Mouse (Mus musculus) gastrocnemius, adult 2 months (tissue): ENCODE data around the gene Asb5. TPM values are rescaled to one million over a fixed set of nuclear protein-coding genes. Genes with fewer than 3 reads are reported as not detected.

Source experiments
- DNase-seq: peaks from one replicate; pipeline ENCODE4 v3.0.0; 2022
- H3K27ac ChIP-seq: fragments of 200-600 bp; 2 replicates; pipeline ENCODE4 v1.8.1; 2022; ENCODE audit warnings: mild to moderate bottlenecking
- H3K4me3 ChIP-seq: fragments of 200-600 bp; 2 replicates; pipeline ENCODE4 v1.8.1; 2022; ENCODE audit warnings: mild to moderate bottlenecking, moderate library complexity
- CTCF ChIP-seq: fragments of 200-600 bp; IDR thresholded peaks from 2 replicates; pipeline ENCODE4 v1.8.1; 2022; ENCODE audit warnings: antibody characterized with exemption, mild to moderate bottlenecking, moderate library complexity
- intact Hi-C: fragments of 180-260 bp; cut with DNase I; formaldehyde crosslinking; loops from one replicate; pipeline ENCODE4 v1.15.1; 2025
- total RNA-seq, 2 experiments: library from RNA; stranded (reverse); gene quantifications; 2 replicates each; pipeline ENCODE4 v1.2.3; 2021

Asb5 gene
- total RNA-seq, 2 experiments from 2014 or later: 148 to 292 TPM

DNA sequence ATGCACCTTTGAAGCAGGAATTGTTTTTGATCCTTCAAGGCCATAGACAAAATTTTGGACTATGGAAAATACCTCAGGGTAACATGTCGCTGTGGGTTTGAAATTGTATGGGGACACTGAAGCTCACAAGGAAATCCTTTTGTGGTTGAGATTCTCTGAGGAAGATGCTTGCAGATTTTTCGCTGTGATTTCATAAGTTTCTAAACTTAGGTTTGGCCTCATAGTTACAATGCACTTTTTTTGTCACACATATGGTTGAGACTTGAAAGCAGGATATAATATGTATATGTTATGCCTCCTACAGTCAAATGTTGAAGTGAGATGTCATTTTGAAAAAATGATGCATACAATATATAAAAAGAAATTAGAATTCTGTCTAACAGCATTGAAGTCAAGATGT lies 25.5 kb downstream of the Asb5 start:
- peak overlapping the region; percentile 80 for H3K27ac ChIP-seq
- no peak for TF ChIP-seq CTCF
- intact Hi-C loops: no loop called here

DNA sequence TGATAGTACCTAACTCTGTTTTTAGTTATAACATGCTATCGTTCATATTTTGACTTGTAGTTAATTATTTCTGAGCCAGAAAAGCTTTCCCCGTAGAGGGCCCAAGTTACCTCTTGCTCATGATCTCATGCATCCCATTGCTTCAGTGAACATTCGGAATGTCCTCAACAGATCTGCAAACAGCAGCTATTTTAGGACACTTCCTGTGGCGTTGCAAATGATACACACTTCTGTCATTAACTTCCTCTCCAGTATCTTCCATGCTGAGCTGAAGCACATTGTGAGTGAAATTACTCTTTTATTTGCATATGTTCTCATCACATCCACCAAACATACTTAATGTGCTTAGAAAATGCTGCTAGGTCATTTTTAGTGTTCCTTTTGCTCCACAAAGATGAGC lies 32.8 kb downstream of the Asb5 start:
- intact Hi-C loops: no loop called here
- TF ChIP-seq CTCF: no peak
- Histone ChIP-seq H3K4me3 (peak overlapping the region; percentile 48), H3K27ac (peak overlapping the region; percentile 83)
- no peak for DNase-seq

More for the DNA sequence above, 25.5 kb downstream of the Asb5 start:
- peak overlapping the region; percentile 50 for H3K4me3 ChIP-seq
- DNase-seq: no peak

DNA sequence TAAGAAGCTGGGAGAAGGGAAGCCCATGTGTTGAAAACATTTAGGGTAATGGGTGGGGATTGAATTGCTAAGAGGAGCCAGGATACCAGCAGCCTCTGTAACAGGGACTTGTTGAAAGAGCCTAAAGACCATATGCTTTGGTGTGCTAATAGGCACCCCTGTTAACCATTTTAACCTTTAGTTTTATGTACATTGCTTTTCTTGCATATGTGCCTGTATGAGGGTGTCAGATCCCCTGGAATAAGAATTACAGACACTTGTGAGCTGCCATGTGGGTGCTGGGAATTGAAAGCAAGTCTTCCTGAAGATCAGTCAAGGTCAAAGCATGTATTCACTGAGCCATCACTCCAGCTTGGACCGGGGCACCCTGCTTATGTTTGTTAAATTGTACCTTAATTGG lies 35.8 kb downstream of the Asb5 start:
- DNase-seq: no peak
- no peak for TF ChIP-seq CTCF

DNA sequence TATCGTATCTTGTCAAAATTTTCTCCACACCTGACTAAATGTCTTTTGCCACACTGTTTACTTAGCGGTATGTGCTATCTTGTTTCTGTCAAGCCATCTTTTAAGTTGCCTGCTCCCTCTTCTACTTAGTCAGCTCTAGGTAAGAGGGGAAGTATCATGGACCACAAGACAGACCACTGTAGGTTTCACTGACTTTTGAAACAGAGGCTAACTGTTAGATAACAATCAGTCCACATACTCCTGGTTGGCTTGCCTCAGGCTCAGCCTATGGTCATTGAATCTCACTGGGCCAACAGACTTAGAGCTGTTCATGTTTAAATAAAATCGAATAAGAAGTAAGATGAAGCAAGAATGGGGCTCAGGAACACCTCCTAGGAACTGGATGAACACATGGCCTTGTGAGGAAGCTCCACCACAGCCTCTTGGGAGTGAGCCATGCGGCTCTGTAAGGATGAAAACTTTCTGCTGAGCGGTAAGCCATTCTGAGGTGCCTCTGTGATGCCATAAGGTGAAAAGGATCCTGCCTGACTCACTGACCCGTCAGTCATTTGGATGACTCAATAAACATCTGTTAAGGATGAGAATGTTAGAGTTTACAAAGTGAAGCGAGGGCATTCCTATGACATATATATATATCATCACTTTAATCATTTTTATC lies 36.4 kb downstream of the Asb5 start:
- DNase-seq: peak; percentile 23
- intact Hi-C loops: no loop called here
- no peak for TF ChIP-seq CTCF
- H3K4me3 ChIP-seq: no peak overlapping the region
- H3K27ac ChIP-seq: peak overlapping the region; percentile 83

More for the DNA sequence above, 35.8 kb downstream of the Asb5 start:
- Histone ChIP-seq H3K4me3 (no peak overlapping the region), H3K27ac (peak overlapping the region; percentile 83)
- intact Hi-C loops: no loop called here

DNA sequence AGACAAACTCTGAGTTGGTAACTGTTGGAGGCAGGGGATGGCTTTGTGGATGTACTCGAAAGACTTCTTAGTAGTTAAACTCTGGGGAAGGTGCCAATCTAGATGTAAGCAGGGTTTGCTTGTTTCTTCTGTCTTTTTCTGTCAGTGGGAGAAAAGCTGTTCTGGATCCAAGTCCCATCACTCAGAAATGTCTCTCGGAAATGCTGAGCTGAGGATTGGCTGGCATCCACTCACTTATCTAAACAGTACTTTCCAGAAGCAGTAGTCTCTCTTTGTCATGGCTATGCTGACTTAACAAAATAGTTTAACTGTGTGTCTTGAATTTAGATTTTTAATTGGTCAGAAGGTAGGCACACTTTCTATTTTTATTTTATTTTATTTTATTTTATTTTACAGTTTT lies 37.8 kb downstream of the Asb5 start:
- no peak for TF ChIP-seq CTCF
- H3K27ac ChIP-seq: peak overlapping the region; percentile 63
- H3K4me3 ChIP-seq: no peak overlapping the region
- intact Hi-C loops: no loop called here
- no peak for DNase-seq

DNA sequence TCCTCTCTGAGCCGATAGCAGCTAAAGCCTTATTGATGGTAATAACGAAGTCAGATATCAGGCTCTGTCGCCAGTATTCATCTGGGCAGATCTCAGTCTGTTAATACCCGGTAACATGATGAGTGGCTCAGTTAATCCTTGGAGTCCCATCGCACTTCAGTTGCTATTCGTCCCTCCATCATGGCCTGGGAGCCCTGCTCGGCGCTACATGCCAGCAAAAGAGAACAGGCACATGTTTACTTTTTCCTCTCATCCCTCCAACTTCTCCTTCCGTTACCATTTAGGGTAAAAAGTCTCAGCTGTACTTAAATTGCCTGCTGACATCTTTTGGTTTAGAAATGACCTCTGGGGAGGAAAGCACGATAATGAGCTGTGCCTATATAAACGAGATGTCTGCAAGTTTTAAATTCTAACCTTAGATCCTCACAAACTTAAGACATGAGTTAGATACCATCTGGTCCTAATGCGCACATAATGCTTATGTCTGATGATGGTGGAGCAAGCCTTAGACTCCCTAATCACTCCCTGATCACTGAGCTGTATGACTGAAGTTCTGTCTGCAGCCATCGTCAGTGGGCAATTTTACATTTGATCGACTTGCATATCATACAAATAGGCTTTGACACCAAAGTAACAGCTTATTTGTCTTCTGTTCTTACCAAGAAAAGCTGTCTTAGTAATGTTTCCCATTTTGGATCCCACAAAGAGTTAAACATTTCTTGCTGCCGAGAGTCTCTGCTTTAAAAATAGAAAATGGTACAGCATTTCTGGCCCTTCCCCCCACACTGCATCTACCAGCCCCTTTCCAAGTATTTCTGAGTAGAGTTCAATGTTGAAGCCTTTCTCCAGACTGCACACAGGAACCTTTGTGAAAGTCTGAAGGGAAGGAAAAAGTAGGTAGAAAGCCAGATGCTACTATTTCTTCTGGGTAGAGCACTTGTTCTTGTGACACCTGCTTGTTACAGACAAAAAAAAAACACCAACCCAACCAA lies 41.5 kb downstream of the Asb5 start:
- TF ChIP-seq CTCF: no peak
- peak; percentile 51 for DNase-seq
- intact Hi-C loops: no loop called here
- Histone ChIP-seq H3K4me3 (peak overlapping the region; percentile 68), H3K27ac (peak overlapping the region; percentile 92)

DNA sequence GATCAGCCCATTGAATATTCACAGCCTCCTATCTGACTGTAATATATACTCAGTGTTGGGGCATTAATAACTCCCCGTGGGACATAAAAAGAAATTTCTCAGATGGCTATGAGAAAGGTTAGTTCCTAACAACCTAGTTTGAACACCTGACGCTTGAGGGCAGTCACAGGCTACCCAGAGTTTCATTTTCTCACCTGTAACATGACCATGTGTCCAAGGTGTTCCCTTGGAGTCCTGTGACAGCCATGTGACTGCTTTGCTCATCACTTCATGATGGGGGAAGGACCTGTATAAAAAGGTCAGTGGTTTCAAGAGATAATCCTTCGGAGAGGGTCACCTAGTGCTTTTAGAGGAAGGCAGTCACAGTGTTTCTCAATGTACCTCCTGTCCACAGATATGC lies 52.1 kb downstream of the Asb5 start:
- H3K27ac ChIP-seq: peak overlapping the region; percentile 92
- DNase-seq: peak; percentile 66
- intact Hi-C loops: no loop called here
- no peak overlapping the region; the same call in 1 of the 2 replicates for H3K4me3 ChIP-seq
- TF ChIP-seq CTCF: peak; percentile 35

DNA sequence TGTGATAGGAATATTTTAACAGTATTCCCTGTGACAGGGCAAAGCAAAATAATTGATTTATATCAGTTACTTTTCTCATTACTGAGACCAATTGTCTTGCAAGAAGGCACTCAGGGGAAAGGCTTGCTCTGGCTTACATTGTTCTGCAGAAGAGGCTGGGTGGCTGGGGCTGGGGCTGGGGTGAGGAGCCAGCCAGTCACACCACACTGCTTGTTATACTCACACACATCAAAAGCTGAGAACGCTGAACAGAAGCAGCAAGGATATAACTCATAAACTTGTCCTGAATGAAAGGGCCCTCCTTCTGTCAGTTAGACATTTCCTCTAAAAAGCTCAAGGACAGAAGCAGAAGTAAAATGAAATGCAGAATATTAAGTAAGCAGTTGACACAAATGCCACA lies 53.5 kb downstream of the Asb5 start:
- no peak for DNase-seq
- intact Hi-C loops: no loop called here
- no peak for TF ChIP-seq CTCF
- Histone ChIP-seq H3K4me3 (no peak overlapping the region), H3K27ac (peak overlapping the region; percentile 56)

DNA sequence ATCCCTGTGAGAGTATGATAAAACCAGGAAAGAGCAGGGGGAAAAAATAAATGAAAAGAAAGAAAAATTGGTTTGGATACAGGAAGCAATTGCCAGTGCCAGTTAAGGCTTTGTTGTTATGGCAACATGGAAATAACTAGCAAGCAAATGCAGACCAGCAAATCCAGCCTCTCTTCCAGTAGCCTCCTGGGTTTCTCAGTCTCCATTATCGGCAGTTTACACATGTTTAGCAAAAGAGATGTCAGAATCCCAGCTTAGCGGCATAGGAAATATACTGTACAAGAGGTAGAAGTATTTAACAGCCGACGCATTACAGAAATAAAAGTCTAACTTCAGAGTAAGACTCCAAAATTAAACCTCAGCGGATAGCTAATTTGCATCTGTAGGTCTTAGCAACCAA lies 65.3 kb downstream of the Asb5 start:
- intact Hi-C loops: no loop called here
- TF ChIP-seq CTCF: no peak
- no peak overlapping the region for H3K4me3 ChIP-seq
- no peak overlapping the region for H3K27ac ChIP-seq
- no peak for DNase-seq

DNA sequence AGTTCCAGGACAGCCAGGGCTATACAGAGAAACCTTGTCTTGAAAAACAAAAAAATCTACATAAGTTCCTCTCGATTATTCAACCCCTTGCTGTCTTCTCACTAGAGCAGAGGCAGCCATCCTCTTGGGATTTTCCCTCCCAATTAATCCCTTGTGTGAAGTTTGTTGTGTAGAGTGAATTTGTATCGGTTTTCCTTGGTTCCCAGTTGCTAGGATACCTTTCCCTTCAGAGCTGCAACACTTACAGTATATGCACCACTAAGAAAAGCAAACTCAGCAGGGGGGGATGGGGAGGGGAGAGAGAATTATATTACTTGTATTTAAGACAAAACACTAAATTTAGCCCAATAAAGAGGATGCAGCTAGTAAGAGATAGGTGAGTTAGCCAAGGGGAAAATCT lies 66.7 kb downstream of the Asb5 start:
- no peak for DNase-seq
- intact Hi-C loops: no loop called here
- no peak overlapping the region for H3K4me3 ChIP-seq
- H3K27ac ChIP-seq: no peak overlapping the region
- no peak for TF ChIP-seq CTCF

DNA sequence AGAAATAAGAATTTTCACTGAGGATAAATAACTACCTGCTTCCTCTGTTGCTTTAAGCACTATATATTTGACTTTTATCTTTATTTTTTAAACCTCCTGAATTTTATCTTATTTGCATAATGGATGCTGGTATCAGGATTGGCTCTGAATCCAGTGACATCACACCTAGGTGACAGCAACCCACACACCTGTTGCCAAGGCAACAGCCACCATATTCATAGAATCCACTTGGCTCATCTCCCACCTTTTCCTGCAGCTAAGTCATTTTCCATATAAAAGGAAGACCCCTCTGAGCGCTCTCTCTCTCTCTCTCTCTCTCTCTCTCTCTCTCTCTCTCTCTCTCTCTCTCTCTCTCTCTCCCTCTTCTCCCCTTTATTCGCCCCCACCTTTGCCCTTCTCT lies 67.6 kb downstream of the Asb5 start:
- intact Hi-C loops: no loop called here
- no peak for TF ChIP-seq CTCF
- H3K27ac ChIP-seq: no peak overlapping the region
- H3K4me3 ChIP-seq: no peak overlapping the region
- DNase-seq: no peak

DNA sequence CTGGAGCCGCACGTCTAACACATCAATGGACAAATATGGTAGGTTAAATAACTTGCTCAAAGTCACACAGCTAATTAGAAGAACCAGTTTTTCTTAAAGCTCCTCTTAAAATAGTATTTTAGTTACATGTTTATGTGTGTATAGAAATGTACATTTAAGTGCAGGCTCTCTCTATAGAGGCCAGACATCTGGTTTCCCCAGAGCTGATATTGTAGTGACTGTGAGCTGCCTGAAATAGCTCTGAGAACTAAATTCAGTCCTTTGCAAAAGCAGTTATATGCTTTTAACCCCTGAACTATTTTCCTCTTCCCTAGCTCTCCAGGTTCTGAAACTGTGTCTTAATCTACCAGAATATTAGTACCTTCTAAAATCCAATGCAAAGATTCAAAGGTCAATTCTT lies 68.0 kb downstream of the Asb5 start:
- H3K27ac ChIP-seq: no peak overlapping the region
- intact Hi-C loops: no loop called here
- H3K4me3 ChIP-seq: no peak overlapping the region
- DNase-seq: no peak
- TF ChIP-seq CTCF: no peak

DNA sequence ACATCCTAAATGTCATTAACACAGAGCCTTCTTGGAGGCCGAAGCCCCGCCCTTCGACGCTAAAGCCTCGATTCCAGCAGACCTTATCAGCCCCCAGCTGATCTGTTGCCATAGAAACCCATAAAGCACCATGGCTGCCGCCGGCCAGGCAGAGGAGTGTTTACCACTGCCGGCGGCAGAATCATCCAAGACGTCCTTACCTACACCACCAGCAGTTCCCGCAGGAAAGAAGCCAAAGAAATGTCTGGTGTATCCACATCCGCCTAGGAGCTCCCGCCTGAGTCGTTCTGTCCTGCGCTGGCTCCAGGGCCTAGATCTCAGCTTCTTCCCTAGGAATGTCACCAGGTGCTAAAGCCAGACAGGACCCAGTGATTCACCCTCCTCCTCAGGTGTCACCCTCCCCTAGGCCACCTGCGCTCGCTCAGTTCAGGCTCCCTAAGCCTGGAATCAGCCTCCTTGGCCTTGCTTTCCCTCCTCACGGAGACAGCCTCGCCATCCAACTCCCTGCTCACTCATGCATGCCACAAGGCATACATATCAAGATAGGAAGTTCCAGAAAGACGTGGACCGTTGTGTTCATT lies 71.4 kb downstream of the Asb5 start, which contains the start of gene Spata4:
Gene Spata4 (plus strand): TSS at position 111 of the 581 bp plus-strand sequence.
- intact Hi-C loops: no loop called here
- no peak for TF ChIP-seq CTCF
- no peak within 1 kb of the TSS for H3K27ac ChIP-seq
- DNase-seq: no peak
- peak within 1 kb of the TSS; percentile 25 for H3K4me3 ChIP-seq
